In genomic region chr9:66060308-66060647, GRCm38 (mm10) we compare ENCODE assay signal across 8 mouse cellular contexts. TPM values are rescaled to one million over a fixed set of nuclear protein-coding genes. Genes with fewer than 3 reads are reported as not detected.
DNase-seq lines count a peak whose midpoint lies in the region; ATAC-seq and TF ChIP-seq lines count a peak whose summit lies in the region.

No protein-coding gene starts in this region.

- no peaks in the 10 kb centered on the region for H3K9me3 ChIP-seq in CH12.LX (replicated peaks; ENCODE audit: low read length)
- H3K9me3 ChIP-seq in forebrain, embryonic 15.5 days = no peaks in the 10 kb centered on the region

- no peak for DNase-seq in heart, adult 2 months
- no peak for DNase-seq in heart, postnatal 36 days
- DNase-seq in CH12.LX (ENCODE audit: extremely low read depth) = no peak
- DNase-seq in embryo, embryonic 10 days (ENCODE audit: low spot score) = no peak
- no peak for DNase-seq in thymus, postnatal 4 days
- DNase-seq in right cerebral cortex, postnatal 10 days (ENCODE audit: low spot score in 2 of 2) = no peak

- no peak for TF ChIP-seq POLR2A in heart, adult 2 months (IDR thresholded peaks at IDR 0.05; ENCODE audit: insufficient read depth, low read depth, low read length)
- no peak for TF ChIP-seq POLR2A in CH12.LX (IDR thresholded peaks at IDR 0.05; ENCODE audit: low read depth, low read length)

- 0% methylated on average over 20 of the region's 20 CpGs for WGBS in heart, adult 2 months
- WGBS in forebrain, embryonic 15.5 days = 0% methylated on average over 20 of the region's 20 CpGs
- WGBS in macrophage (ENCODE audit: missing documents) = 1% methylated on average over 20 of the region's 20 CpGs

- H3K27ac ChIP-seq in heart, adult 2 months = peak overlapping the region; percentile 86
- peak overlapping the region; percentile 21; the same call in 1 of the 2 replicates for H3K27ac ChIP-seq in CH12.LX (ENCODE audit: insufficient read depth, low read depth)
- H3K27ac ChIP-seq in forebrain, embryonic 15.5 days (replicated peaks) = peak overlapping the region; percentile 89
- H3K27ac ChIP-seq in macrophage = peak overlapping the region; percentile 55

- TF ChIP-seq CTCF in heart, adult 2 months (IDR thresholded peaks at IDR 0.05) = no peak
- no peak for TF ChIP-seq CTCF in CH12.LX (conservative IDR thresholded peaks at IDR 0.05 in 1 of 2, IDR thresholded peaks at IDR 0.05 in 1 of 2; ENCODE audit: low read depth in 2 of 2, low read length in 2 of 2)

- H3K9ac ChIP-seq in heart, adult 2 months (ENCODE audit: low read depth, low read length) = peak overlapping the region; percentile 87
- H3K9ac ChIP-seq in CH12.LX (ENCODE audit: insufficient read depth, low read depth) = peak overlapping the region; percentile 40
- H3K9ac ChIP-seq in forebrain, embryonic 15.5 days (replicated peaks) = peak overlapping the region; percentile 96

- no peak for TF ChIP-seq EP300 in heart, adult 2 months (IDR thresholded peaks at IDR 0.05; ENCODE audit: insufficient read depth, low read depth, low read length)
- TF ChIP-seq EP300 in CH12.LX (IDR thresholded peaks at IDR 0.05; ENCODE audit: low read length) = no peak

- intact Hi-C loops in heart, adult 2 months (cut with DNase I) = loop anchor here (2.0 to 5.0 kb wide), 2 partner anchors 65 to 153 kb away; partner anchors contain the start of genes Csnk1g1 and Trip4
- intact Hi-C loops in heart, postnatal 36 days (cut with DNase I) = loop anchor here (2.0 to 5.0 kb wide), 2 partner anchors 65 to 153 kb away; partner anchors contain the start of genes Csnk1g1 and Trip4

- ATAC-seq in forebrain, embryonic 15.5 days (replicated peaks) = peak; percentile 64

- in situ Hi-C loops in CH12.LX (cut with MboI; ENCODE audit: low pct_ligation_motif_present, low pct_unique_long_range_greater_than_20kb, low sequenced_read_pairs) = no loop called here

- H3K27me3 ChIP-seq in heart, adult 2 months (ENCODE audit: control insufficient read depth, insufficient read depth, low read length) = no peaks in the 10 kb centered on the region
- H3K27me3 ChIP-seq in CH12.LX (replicated peaks) = no peaks in the 10 kb centered on the region
- H3K27me3 ChIP-seq in forebrain, embryonic 15.5 days = no peaks in the 10 kb centered on the region

- no peak for TF ChIP-seq RAD21 in CH12.LX (IDR thresholded peaks at IDR 0.05; ENCODE audit: low read depth, low read length)

- dilution Hi-C loops in CH12.LX (cut with MboI; ENCODE audit: extremely low pct_ligation_motif_present, extremely low pct_unique_long_range_greater_than_20kb, low sequenced_read_pairs) = no loop called here

- H3K4me1 ChIP-seq in heart, adult 2 months (ENCODE audit: control insufficient read depth, insufficient read depth, low read length) = peaks cover 5% of the 10 kb centered on the region
- peaks cover 3 to 34% of the 10 kb centered on the region in 2 experiments; a peak in 3 of 4 replicates for H3K4me1 ChIP-seq in CH12.LX (ENCODE audit: control insufficient read depth in 1 of 2, insufficient read depth in 2 of 2)
- peaks cover 34% of the 10 kb centered on the region for H3K4me1 ChIP-seq in forebrain, embryonic 15.5 days

- no peaks in the 10 kb centered on the region for H3K36me3 ChIP-seq in heart, adult 2 months (ENCODE audit: control insufficient read depth, insufficient read depth, low read length)
- H3K36me3 ChIP-seq in CH12.LX (replicated peaks in 1 of 2; ENCODE audit: control insufficient read depth in 1 of 2, insufficient read depth in 1 of 2, low read length in 1 of 2) (peaks cover 22 to 31% of the 10 kb centered on the region in 2 experiments), macrophage (ENCODE audit: inconsistent target) (peaks cover 29% of the 10 kb centered on the region; the same call in 1 of the 2 replicates)
- H3K36me3 ChIP-seq in forebrain, embryonic 15.5 days = peaks cover 27% of the 10 kb centered on the region

- H3K79me2 ChIP-seq in heart, adult 2 months (replicated peaks; ENCODE audit: control insufficient read depth, insufficient read depth, low read length) = no peaks in the 10 kb centered on the region
- H3K79me2 ChIP-seq in CH12.LX (replicated peaks; ENCODE audit: control insufficient read depth, extremely low read depth, insufficient read depth, poor library complexity, severe bottlenecking) = peaks cover 19% of the 10 kb centered on the region
- H3K79me2 ChIP-seq in macrophage (ENCODE audit: inconsistent target) = peaks cover 22% of the 10 kb centered on the region

- peak overlapping the region; percentile 96; the same call in 1 of the 2 replicates for H3K4me2 ChIP-seq in CH12.LX (ENCODE audit: insufficient read depth, low read depth, poor library complexity, severe bottlenecking)
- H3K4me2 ChIP-seq in forebrain, embryonic 15.5 days (replicated peaks) = peak overlapping the region; percentile 77

- peak overlapping the region; percentile 63 for H3K4me3 ChIP-seq in heart, adult 2 months
- H3K4me3 ChIP-seq in CH12.LX (replicated peaks in 1 of 3; ENCODE audit: low read depth in 2 of 3, low read length in 2 of 3, poor library complexity in 1 of 3) = peak overlapping the region; percentile 70 to 76 (median 72)
- H3K4me3 ChIP-seq in forebrain, embryonic 15.5 days = peak overlapping the region; percentile 98
- H3K4me3 ChIP-seq in macrophage (ENCODE audit: inconsistent target) = peak overlapping the region; percentile 94

TF ChIP-seq in CH12.LX, 34 proteins besides CTCF, POLR2A, EP300 and RAD21:
- TF ChIP-seq NRF1 (IDR thresholded peaks at IDR 0.05; ENCODE audit: low read depth, low read length) (no peak), MAZ (IDR thresholded peaks at IDR 0.05; ENCODE audit: low read depth, low read length) (peak; percentile 50; the same call in 1 of the 2 replicates), UBTF (IDR thresholded peaks at IDR 0.05; ENCODE audit: low read depth, low read length) (peak; percentile 33; the same call in 1 of the 2 replicates), IRF4 (IDR thresholded peaks at IDR 0.05; ENCODE audit: low read depth, low read length) (no peak)
TF ChIP-seq in CH12.LX: peak in this region for 2.

RNA-seq across cellular contexts. Expression of gene Ppib, which starts 0.3 kb away (rescaled TPM):
- 100 to 1,000 TPM; 113 to 114 TPM for total RNA-seq in heart, adult 2 months (2021)
- 89.9 and 102 TPM in 2 replicates for polyA plus RNA-seq in heart, adult 2 months (2012; rRNA removed)
- total RNA-seq in heart, postnatal 36 days (2021) = 100 to 1,000 TPM; 123 to 129 TPM
- total RNA-seq in CH12.LX (2012; rRNA removed) (550 and 590 TPM in 2 replicates), CH12.LX (2014; rRNA removed) (477 and 507 TPM in 2 replicates)
- polyA plus RNA-seq in CH12.LX (2012; ENCODE audit: insufficient read length, low read depth) (268 and 271 TPM in 2 replicates), macrophage (2018) (289 to 501 TPM (median 407 TPM) in 3 replicates)
- 327 and 355 TPM in 2 replicates for polyA plus RNA-seq in forebrain, embryonic 15.5 days (2015; fragmentation: Nextera tagmentation; extraction: Ambion mirVana)
- total RNA-seq in macrophage (2018; cell fraction: chromatin; rRNA removed) = 100 to 1,000 TPM in 1 of 26 experiments, 10 to 100 TPM in 25; 11.1 to 100 (median 27.4) TPM
- total RNA-seq in macrophage (2018; cell fraction: cytosol; rRNA removed) = 100 to 1,000 TPM; 288 to 433 (median 371) TPM
- total RNA-seq in macrophage (2018; cell fraction: nucleus; rRNA removed) = 100 to 1,000 TPM in 22 of 26 experiments, 10 to 100 TPM in 4; 57.1 to 217 (median 125) TPM

RNA-seq across cellular contexts. Expression of gene Snx22, which starts 9.2 kb away (rescaled TPM):
- under 1 TPM; 0.70 to 0.86 TPM for total RNA-seq in heart, adult 2 months (2021)
- polyA plus RNA-seq in heart, adult 2 months (2012; rRNA removed) = 0.70 and 0.73 TPM in 2 replicates
- under 1 TPM; 0.57 to 0.86 TPM for total RNA-seq in heart, postnatal 36 days (2021)
- 11.4 and 11.5 TPM in 2 replicates for total RNA-seq in CH12.LX (2012; rRNA removed)
- total RNA-seq in CH12.LX (2014; rRNA removed) = 0.11 TPM in 1 of 2 replicates, not detected in the other
- polyA plus RNA-seq in CH12.LX (2012; ENCODE audit: insufficient read length, low read depth) = 0.25 and 0.39 TPM in 2 replicates
- polyA plus RNA-seq in forebrain, embryonic 15.5 days (2015; fragmentation: Nextera tagmentation; extraction: Ambion mirVana) = 5.2 and 6.2 TPM in 2 replicates
- not detected for total RNA-seq in macrophage (2018; cell fraction: chromatin; rRNA removed)
- total RNA-seq in macrophage (2018; cell fraction: cytosol; rRNA removed) = under 1 TPM; 0.06 to 0.75 (median 0.25) TPM
- total RNA-seq in macrophage (2018; cell fraction: nucleus; rRNA removed) = under 1 TPM in 6 of 26 experiments, not detected in 20; 0.23 to 0.48 (median 0.31) TPM
- polyA plus RNA-seq in macrophage (2018) = 0.29 to 1.3 TPM (median 0.46 TPM) in 3 replicates

Comparison
In these comparisons a context has a peak if more than half of its experiments do, and no peak if none do; other contexts are left out.
1. H3K27ac ChIP-seq: peak in every context shown above with its lines; median percentile 89 in forebrain, embryonic 15.5 days; 86 in heart, adult 2 months; 55 in macrophage; 21 in CH12.LX.
2. H3K9ac ChIP-seq: peak in every context shown above with its lines; median percentile 96 in forebrain, embryonic 15.5 days; 87 in heart, adult 2 months; 40 in CH12.LX.